Mouse (Mus musculus) cerebellum, postnatal 25 days (tissue): Measurements from ENCODE around the gene Gm9376.

Source experiments
- DNase-seq, 2 experiments: peaks; one replicate each; pipeline ENCODE4 v3.0.0; 2021; ENCODE audit warnings: mixed read lengths in 2 of 2

Gene Gm9376

GRCm38 (mm10) chr14:118266660-118267059, at the start of gene Gm9376:
Gene Gm9376 (plus strand): TSS chr14:118266960.
- DNase-seq, result no peak

DNA sequence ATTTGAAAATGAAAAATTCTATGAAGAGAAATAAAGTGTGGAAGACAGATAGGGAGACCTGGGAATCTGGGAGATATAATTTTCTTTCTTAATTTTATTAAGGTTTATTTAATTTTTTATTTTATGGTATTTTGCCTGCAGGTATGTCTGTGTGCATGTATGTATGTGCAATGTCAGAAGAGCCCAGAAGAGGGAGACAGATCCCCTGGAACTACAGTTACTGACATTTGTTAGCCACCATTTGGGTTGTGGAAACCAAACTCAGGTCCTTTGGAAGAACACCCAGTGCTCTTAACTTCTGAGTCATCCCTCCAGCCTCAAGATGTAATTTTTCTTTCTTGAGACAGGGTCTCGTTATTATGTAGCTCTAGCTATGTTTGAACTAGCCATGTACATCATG, 45.9 kb upstream of the Gm9376 start:
- no peak for DNase-seq

- DNase-seq, result no peak
Measured at GRCm38 (mm10) chr14:118225061-118225743, 41.6 kb upstream of the Gm9376 start.

GRCm38 (mm10) chr14:118225911-118226310, 40.8 kb upstream of the Gm9376 start:
- DNase-seq, result peak in 1 of 2 experiments; percentile 19

- DNase-seq, result no peak
Measured at GRCm38 (mm10) chr14:118226471-118227155, 40.1 kb upstream of the Gm9376 start.

DNA sequence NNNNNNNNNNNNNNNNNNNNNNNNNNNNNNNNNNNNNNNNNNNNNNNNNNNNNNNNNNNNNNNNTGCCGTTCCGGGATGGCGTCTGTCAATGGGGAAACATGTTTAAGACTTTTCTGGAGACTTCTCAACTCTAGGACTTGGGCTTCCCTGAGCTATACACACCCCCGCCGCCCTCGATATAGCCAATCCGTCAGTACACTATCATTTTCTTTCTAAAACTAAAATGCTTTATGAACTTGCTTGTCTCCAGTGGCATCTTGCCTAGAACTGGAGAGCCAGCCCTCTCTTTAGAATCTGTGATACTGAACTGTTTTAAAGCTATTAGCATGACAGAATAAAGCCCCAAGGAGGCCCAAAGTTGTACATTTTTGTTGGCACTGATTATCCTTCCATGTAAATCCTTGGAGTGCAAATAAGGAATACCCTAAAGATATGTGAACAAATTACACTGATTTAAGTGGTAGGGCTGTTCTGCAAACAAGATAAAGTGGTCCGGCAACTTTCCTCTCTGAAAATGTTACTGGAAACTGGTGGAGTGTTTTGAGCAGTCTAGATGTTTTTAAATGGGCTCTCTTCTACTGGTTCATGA, 34.3 kb upstream of the Gm9376 start:
- no peak for DNase-seq

GRCm38 (mm10) chr14:118233786-118234540, 32.8 kb upstream of the Gm9376 start:
- peak in 1 of 2 experiments; percentile 9 for DNase-seq

- DNase-seq, result peak in 1 of 2 experiments; percentile 16
Measured at GRCm38 (mm10) chr14:118234541-118235210, 32.1 kb upstream of the Gm9376 start.

DNA sequence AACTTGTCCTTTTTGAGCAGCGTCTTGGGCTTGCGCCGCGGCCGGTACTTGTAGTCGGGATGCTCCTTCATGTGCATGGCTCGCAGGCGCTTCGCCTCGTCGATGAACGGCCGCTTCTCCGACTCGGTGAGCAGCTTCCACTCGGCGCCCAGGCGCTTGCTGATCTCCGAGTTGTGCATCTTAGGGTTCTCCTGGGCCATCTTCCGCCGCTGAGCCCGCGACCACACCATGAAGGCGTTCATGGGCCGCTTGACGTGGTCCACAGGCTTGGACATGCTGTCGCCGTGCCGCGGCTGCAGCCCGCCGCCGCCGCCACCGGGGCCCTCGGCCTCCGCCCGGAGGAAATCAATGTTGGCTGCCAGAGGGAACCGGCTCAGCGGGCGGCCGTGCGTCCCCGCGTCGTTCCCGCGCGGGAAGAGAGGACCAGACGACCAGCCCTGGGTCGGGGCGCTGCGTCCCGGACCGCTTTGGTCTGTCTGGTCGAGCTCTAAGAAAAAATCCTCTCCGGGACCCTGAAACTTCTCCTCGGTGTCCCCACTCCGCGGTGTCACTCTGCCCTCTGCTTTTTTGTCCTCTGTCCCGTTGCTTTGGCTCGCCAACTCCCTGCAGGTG, 31.3 kb upstream of the Gm9376 start:
- peak; percentile 13 to 30 for DNase-seq

GRCm38 (mm10) chr14:118235973-118236885, 30.5 kb upstream of the Gm9376 start:
- peak in 1 of 2 experiments; percentile 36 for DNase-seq

DNA sequence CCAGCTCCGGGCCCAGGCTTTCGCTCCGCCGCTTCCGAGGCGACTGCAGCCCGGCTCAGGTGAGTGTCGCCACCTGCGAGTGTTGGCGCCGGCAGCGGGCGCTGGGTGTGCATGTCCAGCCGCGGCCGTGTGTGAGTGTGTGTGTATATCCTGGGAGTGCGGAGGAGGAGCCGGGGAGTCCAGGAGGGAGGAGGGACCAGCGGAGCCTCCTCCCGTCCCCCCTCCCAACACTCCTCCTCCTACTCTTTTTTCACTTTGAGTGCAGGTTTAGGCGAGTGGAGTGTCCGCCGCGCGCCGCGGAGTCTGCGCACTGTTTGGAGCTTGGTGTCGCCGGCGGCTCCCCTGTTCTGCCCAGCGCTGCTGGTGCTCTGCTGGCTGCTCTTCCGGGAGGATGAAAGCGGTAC, 29.9 kb upstream of the Gm9376 start, which contains the start of gene Sox21:
Gene Sox21 (minus strand): TSS at position 145 of the 404 bp plus-strand sequence.
- DNase-seq, result peak in 1 of 2 experiments; percentile 35

DNA sequence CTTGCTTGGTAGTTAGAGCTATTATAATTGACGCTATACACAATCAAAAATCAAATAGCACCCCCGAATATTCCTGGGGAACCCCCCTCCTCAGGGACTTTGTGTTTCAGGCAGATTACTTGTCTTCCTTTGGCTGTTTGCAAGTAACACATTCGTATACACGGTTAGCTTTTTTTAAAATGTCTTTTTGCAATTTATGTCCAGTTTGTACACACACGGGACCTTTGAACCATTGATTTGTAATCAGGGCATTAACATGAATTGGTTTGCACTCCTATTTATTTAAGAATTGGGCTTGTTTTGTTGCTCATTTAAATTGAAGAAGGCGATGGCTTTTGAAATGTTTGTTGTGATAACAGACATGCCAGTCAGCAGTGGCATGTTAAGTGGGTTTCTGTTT, 29.0 kb upstream of the Gm9376 start:
- DNase-seq, result no peak

GRCm38 (mm10) chr14:118239351-118239750, 27.4 kb upstream of the Gm9376 start:
- no peak for DNase-seq

DNA sequence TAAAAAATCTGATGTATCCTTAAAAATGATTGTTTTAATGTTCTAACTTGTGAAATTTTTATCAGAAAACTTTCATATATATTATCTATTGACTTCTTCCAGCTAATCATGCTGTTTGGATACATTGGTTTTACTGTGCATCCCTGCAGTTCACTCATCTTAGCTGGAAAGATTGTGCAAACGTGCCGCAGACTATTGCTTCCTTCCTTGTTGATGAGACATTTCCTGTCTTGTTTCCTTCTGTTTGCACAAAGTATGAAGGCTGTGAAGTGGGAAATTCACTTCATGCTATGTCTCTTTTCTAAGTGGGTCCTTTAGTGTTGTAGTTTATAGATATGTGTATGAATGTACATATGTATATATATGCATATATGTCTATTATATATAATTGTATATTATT, 25.3 kb upstream of the Gm9376 start:
- no peak for DNase-seq

- no peak for DNase-seq
Measured at GRCm38 (mm10) chr14:118253381-118253780, 13.4 kb upstream of the Gm9376 start.

- no peak for DNase-seq
Measured at GRCm38 (mm10) chr14:118268849-118269248, 2.1 kb downstream of the Gm9376 start.

DNA sequence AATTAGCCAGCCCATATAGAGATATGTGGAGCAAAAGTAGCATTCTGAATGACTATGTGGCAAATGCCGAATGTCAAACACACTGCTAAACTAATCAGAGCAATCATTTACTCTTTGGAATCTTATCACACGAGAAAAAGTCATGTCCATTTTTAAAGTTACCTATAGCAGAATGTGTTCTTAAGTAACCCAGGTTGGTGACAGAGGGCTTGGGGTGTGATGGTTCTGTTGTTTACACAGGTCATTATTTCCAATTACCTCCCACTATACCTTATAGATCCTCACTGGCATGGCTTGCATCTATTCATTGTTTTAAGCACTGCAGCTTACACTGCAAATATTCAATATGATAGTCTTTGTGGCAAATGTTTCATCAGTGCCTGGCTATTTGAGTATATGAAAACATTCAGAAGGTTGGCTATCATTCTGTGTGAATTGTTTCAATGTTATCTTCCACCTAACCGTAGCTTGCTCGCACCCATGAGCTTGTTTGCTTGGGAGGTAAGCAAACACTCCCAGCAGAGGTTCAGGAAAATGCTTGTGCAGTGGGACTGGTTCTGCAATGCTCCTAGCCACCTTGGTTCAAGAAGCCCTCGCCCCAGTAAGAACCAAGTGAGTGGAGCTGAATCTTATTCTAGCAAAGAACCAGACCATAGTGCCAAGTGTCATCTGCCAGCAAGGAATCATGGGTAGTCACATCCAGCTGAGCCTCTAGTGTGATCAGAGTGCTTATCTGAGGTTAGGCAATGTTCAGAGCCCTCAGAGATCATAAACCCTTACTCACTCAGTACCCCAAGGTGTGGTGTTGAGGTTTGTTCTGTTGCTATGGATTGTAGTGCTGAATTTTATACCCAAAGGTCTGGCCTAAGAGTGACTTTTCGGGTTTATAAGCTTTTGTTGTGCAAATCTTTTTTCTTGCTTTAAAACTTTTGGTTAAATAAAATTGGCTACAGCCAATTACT, 6.1 kb downstream of the Gm9376 start:
- no peak for DNase-seq

GRCm38 (mm10) chr14:118277704-118278498, 11.1 kb downstream of the Gm9376 start:
- DNase-seq, result no peak

- DNase-seq, result no peak
Measured at GRCm38 (mm10) chr14:118282272-118282671, 15.5 kb downstream of the Gm9376 start.
